Mouse (Mus musculus): ENCODE measurements around the gene Gm1330. TPM values are rescaled to one million over a fixed set of nuclear protein-coding genes. Genes with fewer than 3 reads are reported as not detected.
"Not testable (repeated sequence)": the region's sequence is repeated elsewhere in the genome, so short reads cannot be mapped to it uniquely, and the experiment has no call there.

Gene Gm1330
- total RNA-seq (2021) = not detected

- DNase-seq = no peak
Measured at GRCm38 (mm10) chr2:149003151-149003550, at the start of gene Gm1330. TSS of gene Gm1330 (minus strand) at chr2:149003251.

- DNase-seq = not testable (repeated sequence)
Measured at GRCm38 (mm10) chr2:149017137-149017536, 14.1 kb upstream of the Gm1330 start, which contains the start of gene Gm10750. TSS of gene Gm10750 (minus strand) at chr2:149017237.

- DNase-seq = no peak
Measured at GRCm38 (mm10) chr2:149004826-149005225, 1.8 kb upstream of the Gm1330 start.

- no peak for DNase-seq
Measured at GRCm38 (mm10) chr2:148995133-148995532, 7.9 kb downstream of the Gm1330 start.

Other genes starting within 250 kb of the Gm1330 start
- gene Cst11, start 231.8 kb downstream of the Gm1330 start, total RNA-seq (2021) = not detected
- gene 8030411F24Rik, start 221.2 kb downstream of the Gm1330 start, total RNA-seq (2021) = not detected
- gene Cst12, start 213.9 kb downstream of the Gm1330 start, total RNA-seq (2021) = 1 to 10 TPM; 1.4 to 1.7 TPM
- gene Cst8, start 204.5 kb downstream of the Gm1330 start, total RNA-seq (2021) = not detected
- not detected for gene Cst13, start 183.2 kb downstream of the Gm1330 start, total RNA-seq (2021)
- 1 to 10 TPM; 3.1 to 4.1 TPM for gene Cst9, start 168.1 kb downstream of the Gm1330 start, total RNA-seq (2021)
- gene 9230104L09Rik, start 138.2 kb downstream of the Gm1330 start, total RNA-seq (2021) = under 1 TPM in 1 of 2 experiments, not detected in 1; 0.72 TPM
- 100 to 1,000 TPM; 527 to 580 TPM for gene Cst3, start 127.6 kb downstream of the Gm1330 start, total RNA-seq (2021)
- gene Gm10750, start 14.0 kb upstream of the Gm1330 start, total RNA-seq (2021) = not detected